Mouse (Mus musculus) erythroid progenitor cell, adult 5-6 weeks (primary cell): ENCODE measurements at regions not wholly inside any gene's neighbourhood (a gene's known extent, or its start where the extent isn't known, plus 50 kb on each side); places are given as distances from the start of the nearest gene placed in this dataset.

Source experiments
- ATAC-seq: replicated peaks from 2 replicates; pipeline ENCODE4 v1.8.0; 2016; ENCODE audit warnings: moderate number of reproducible peaks, mild to moderate bottlenecking, moderate TSS enrichment, inconsistent platforms; ENCODE audit not compliant: poor library complexity, low FRiP score, severe bottlenecking

- no peak for ATAC-seq
Observed at GRCm38 (mm10) chr9:118204456-118204855, 54.5 kb upstream of the Cmc1 start.

- no peak for ATAC-seq
Observed at GRCm38 (mm10) chr9:118206483-118206882, 56.5 kb upstream of the Cmc1 start.

- ATAC-seq, result no peak
Observed at GRCm38 (mm10) chr9:118219696-118220095, 69.7 kb upstream of the Cmc1 start.

DNA sequence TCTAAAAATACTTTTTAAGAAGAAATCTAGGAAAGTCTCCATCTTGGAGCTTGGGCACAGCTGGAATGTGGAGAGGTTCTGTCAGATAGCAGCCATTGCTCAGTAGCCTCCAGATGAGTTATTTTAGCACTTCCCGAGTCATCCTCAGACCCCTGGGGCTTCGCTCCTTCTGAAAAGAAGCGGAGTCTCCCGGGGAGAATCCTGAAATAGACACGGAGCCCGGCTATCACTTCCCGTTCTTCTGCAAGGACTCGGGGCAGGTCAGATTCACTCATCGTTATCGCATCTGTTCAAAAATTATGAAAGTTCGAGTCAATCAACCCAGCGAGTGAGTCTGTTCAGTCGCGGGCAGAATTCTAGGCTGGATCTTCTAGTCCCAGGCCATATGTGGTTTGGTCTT lies 71.2 kb upstream of the Cmc1 start:
- no peak for ATAC-seq

- ATAC-seq, result no peak
Observed at GRCm38 (mm10) chr9:118227401-118228061, 77.6 kb upstream of the Cmc1 start.

DNA sequence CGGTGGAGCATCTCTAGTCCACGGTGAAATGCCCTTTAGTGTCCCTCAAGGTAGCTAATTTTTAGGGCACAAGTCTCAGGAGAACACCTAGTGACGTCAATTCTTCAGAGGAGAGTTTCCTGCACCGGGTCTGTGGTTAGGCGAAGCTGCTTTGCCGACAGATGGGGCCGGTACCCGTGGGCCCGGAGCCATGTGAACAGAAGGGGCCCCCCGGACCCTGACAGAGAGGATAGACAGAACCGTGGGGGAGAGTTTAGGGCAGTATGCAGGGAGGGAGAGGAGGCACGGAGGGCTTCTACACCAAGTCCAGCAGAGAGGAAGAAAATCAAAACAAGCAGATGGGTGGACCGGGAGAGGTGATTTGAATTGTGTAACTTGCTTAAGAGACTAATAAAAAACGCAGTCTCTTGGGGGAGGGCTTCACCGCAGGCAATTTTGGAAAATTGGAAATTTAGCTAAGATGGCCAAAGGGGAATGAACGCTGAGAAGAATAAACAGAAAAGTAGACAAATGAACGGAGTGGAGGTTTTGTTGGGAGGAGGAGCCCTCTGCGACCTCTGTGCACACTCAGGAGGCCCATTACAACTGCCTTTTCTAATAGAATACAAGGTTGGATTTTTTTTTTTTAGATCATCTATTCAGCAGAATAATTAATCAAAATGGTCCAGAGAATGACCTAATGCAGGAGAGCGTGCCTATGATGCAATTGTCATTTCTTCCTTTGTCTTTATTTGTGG lies 78.9 kb upstream of the Cmc1 start:
- ATAC-seq, result no peak

GRCm38 (mm10) chr9:118240711-118241110 lies 90.7 kb upstream of the Cmc1 start:
- no peak for ATAC-seq

DNA sequence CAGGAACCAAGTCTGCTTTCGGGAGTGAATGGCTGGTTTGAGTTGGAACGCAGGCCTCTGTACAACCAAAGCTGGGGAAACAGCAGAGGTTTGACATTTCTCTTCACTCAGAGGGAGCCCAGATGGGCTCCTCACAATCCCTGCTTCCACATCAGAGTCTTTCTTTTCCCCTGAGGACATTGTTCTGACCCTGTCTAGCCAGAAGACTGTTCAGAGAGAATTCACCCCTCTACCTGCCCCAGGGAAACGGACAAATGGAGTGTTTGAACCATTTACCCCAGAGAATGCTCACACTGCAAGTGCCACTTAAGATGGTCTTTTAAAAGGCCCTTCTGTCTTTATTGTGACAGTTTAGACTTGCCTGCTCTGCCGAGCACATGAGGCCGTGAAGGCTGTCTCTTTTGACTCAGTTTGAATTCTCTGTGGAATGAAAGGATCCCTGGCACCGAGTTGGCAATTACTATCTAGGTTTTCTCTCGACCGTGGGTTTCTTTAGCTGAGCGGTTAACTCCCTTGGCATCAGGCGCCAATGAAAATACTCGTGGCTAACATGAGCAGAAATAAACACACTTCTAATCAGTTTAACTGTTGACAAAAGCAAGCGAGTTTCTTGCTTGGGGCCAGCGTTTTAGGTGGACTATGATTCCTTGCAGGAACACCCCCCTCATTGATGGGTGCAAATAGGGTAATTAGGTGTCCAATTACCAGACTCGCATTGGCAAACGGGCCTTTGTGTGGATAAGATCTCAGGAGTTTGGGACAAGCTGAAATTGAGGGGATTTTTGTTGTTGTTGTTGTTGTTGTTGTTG lies 97.0 kb upstream of the Cmc1 start:
- ATAC-seq, result no peak

- ATAC-seq, result no peak
Observed at GRCm38 (mm10) chr9:118253829-118254228, 103.9 kb upstream of the Cmc1 start.

- ATAC-seq, result no peak
Observed at GRCm38 (mm10) chr9:118255200-118255733, 105.3 kb upstream of the Cmc1 start.

- no peak for ATAC-seq
Observed at GRCm38 (mm10) chr9:118255751-118256266, 105.8 kb upstream of the Cmc1 start.

GRCm38 (mm10) chr9:118266298-118266697 lies 116.3 kb upstream of the Cmc1 start:
- ATAC-seq, result no peak

DNA sequence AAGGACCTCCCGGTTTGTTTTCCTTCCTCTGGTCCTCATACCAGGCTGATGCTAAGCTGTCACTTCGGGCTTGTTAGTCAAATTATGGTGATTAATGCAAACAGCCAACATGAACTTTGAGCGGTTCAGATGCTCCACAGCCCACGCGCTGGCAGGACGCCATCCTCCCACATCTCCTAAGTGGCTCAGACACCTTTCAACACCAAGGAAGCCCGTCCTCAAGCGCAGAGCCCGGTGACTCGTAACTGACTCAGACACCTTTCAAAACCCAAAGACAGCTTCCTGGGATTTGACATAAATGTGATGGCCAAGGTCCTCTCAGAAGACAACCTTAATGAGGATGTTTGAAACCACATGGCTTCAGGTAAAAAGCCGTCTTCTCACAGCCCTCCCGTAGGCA lies 121.7 kb upstream of the Cmc1 start:
- ATAC-seq, result no peak

- ATAC-seq, result no peak
Observed at GRCm38 (mm10) chr9:118272713-118273407, 122.9 kb upstream of the Cmc1 start.

DNA sequence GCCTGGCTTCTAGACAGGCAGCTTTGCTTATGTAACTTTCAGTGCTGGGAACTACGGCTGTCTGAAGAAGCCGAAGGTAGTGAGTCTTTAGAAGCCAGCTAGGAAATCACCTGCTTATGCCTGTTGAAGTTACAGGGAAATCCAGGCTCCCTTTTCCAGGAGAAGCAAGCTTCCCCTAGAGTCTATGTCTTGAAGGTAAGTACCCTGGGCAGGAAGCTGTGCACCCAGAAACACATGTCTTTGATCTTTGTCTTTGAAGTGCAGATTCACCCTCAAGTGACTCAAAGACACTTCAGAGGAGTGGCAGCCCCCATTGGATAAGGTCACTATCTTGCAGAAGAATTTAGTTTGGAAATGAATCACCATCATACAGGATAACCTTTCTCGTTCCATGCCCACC lies 135.5 kb upstream of the Cmc1 start:
- no peak for ATAC-seq

GRCm38 (mm10) chr9:118287606-118288005 lies 137.6 kb upstream of the Cmc1 start:
- no peak for ATAC-seq

GRCm38 (mm10) chr9:118292836-118293235 lies 142.9 kb upstream of the Cmc1 start:
- ATAC-seq, result no peak

GRCm38 (mm10) chr9:118294011-118294410 lies 144.0 kb upstream of the Cmc1 start:
- ATAC-seq, result no peak

DNA sequence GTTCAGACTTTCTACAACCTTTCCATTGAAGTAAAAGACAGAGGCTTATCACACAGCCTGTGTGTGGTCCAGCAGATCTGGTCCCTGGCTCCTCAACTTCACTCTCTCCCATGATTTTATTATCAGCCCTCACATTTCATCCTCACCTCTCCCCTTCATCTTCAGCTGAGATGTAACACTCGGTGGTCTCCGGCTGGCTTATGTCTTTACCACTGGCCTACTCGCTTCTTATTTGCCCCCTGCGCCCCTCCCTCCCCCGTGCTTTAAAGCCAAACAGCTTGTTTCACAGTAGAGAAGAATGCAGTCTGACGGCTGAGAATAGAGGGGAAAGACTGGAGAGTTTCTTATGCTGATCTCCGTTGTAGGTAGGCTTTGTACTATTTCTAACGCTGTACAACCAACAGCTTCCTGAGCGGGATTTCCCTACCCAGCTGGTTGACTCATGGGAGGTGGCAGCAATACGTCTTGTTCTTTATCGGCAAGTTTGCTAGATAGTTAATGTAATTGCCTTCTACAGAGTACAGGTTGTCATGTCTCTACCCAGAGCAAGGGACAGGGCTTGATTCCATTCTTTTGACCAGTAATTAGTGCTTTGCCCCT lies 152.9 kb upstream of the Cmc1 start:
- ATAC-seq, result no peak
